Mouse (Mus musculus) induced T-regulatory cell, adult 2 months (primary cell): Measurements from ENCODE around the gene Spata17.

Experiments
- DNase-seq: peaks from one replicate; pipeline ENCODE4 v3.0.0-alpha.2; 2012; ENCODE audit warnings: low read depth

Gene Spata17

GRCm38 (mm10) chr1:187004306-187004705 lies 211.0 kb downstream of the Spata17 start:
- no peak for DNase-seq

- no peak for DNase-seq
These were observed 211.8 kb downstream of the Spata17 start for GRCm38 (mm10) chr1:187003441-187003861.

- DNase-seq, result no peak
These were observed 217.5 kb downstream of the Spata17 start for GRCm38 (mm10) chr1:186997596-186998304.
